Mouse (Mus musculus) liver, embryonic 14.5 days (tissue): ENCODE results near the gene Chga.

ENCODE experiments used
- CTCF ChIP-seq: IDR thresholded peaks from 2 replicates; pipeline ENCODE4 v1.5.1; 2016; ENCODE audit warnings: antibody characterized with exemption, low read depth, control low read depth
- EP300 ChIP-seq: IDR thresholded peaks from 2 replicates; pipeline ENCODE4 v1.6.1; 2016; ENCODE audit warnings: antibody characterized with exemption, low read depth

DNA sequence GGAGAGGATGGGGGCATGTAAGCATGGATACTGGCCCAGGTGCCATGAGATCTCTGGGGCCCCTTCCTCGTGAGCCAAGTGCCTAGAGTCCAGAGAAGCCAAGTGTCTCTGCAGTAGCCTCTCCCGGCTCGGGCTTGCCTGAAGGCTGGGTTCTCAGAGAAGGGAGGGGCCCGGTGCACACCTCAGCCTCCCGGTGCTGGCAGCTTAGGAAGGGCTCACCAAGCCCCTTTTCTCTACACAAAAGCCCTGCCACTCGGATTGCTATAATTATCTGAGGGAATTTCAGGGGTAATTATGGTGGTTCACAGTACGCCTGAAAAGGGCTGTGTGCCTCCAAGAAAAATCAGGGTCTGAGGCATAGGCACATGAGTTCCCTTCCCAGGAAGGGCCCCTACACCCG lies 47.1 kb downstream of the Chga start:
- TF ChIP-seq CTCF (no peak), EP300 (no peak)
